11 mouse cellular contexts compared by ENCODE assay signal in genomic region chr1:150027265-150027664, GRCm38 (mm10).
"Had no signal": no experiment of that assay in that cellular context is flagged by ENCODE, and none has a peak within 500 bp of the region (broad histone marks: within the 10 kb centered on the region; RNA-seq: fewer than 3 reads in every experiment).

No protein-coding gene starts in this region.

- H3K27ac ChIP-seq: limb, embryonic 13.5 days; liver, embryonic 14.5 days; midbrain, embryonic 12.5 days; stomach, embryonic 15.5 days had no signal

- H3K36me3 ChIP-seq: limb, embryonic 13.5 days; midbrain, embryonic 12.5 days; stomach, embryonic 15.5 days had no signal

- H3K4me2 ChIP-seq: limb, embryonic 13.5 days; midbrain, embryonic 12.5 days; stomach, embryonic 15.5 days had no signal

- DNase-seq: kidney, postnatal 25 days; layer of hippocampus, postnatal 36 days; left cerebral cortex, postnatal 4 days; lung, adult 18-20 months; right cerebral cortex, postnatal 14 days; thymus, postnatal 4 days had no signal

- H3K4me1 ChIP-seq: limb, embryonic 13.5 days; midbrain, embryonic 12.5 days; stomach, embryonic 15.5 days had no signal

- H3K9ac ChIP-seq: limb, embryonic 13.5 days; liver, embryonic 14.5 days; midbrain, embryonic 12.5 days; stomach, embryonic 15.5 days had no signal

- H3K27me3 ChIP-seq: limb, embryonic 13.5 days; midbrain, embryonic 12.5 days; stomach, embryonic 15.5 days had no signal

- H3K9me3 ChIP-seq: limb, embryonic 13.5 days; midbrain, embryonic 12.5 days; stomach, embryonic 15.5 days had no signal

- H3K4me3 ChIP-seq: limb, embryonic 13.5 days; midbrain, embryonic 12.5 days; stomach, embryonic 15.5 days had no signal

- ATAC-seq: midbrain, embryonic 16.5 days had no signal
